ENCODE assay signal across 8 mouse cellular contexts in the genomic region with DNA sequence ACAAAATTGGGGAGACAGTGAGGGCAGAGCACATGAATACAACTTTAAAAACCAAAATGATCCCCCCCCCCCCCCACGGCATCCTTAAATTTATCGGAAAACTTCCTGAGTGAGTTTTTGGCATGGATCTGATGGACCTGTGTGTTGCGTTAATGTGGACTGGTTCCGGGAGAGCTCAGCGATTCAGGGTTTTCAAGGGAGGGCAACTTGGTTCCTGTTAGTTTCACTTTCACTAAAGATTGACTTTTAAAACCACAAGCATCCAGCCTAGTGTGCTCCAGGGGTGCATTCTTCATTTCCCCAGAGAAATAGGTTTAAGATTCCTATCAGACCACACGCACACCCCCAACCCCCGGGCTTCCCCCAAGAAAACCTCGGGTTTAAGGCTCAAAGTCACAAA. TPM values are rescaled to one million over a fixed set of nuclear protein-coding genes. Genes with fewer than 3 reads are reported as not detected.
DNase-seq lines count a peak whose midpoint lies in the region; ATAC-seq lines count a peak whose summit lies in the region.

No protein-coding gene starts in this region.

- H3K4me1 ChIP-seq in kidney, embryonic 16.5 days (ENCODE audit: insufficient read depth, low read length), result peaks cover 11% of the 10 kb centered on the region; the same call in 1 of the 2 replicates
- peaks cover 28% of the 10 kb centered on the region for H3K4me1 ChIP-seq in megakaryocyte, embryonic 14.5 days

- no peaks in the 10 kb centered on the region for H3K9me3 ChIP-seq in kidney, embryonic 16.5 days (ENCODE audit: low read length)
- H3K9me3 ChIP-seq in megakaryocyte, embryonic 14.5 days, result peaks cover 27% of the 10 kb centered on the region

- ATAC-seq in kidney, embryonic 16.5 days (ENCODE audit: low FRiP score, low TSS enrichment), result no peak

- peak overlapping the region; percentile 82 for H3K4me3 ChIP-seq in kidney, embryonic 16.5 days (ENCODE audit: low read length)
- H3K4me3 ChIP-seq in megakaryocyte, embryonic 14.5 days (replicated peaks), result peak overlapping the region; percentile 91

- peak overlapping the region; percentile 86 for H3K4me2 ChIP-seq in kidney, embryonic 16.5 days (replicated peaks; ENCODE audit: low read depth, low read length)

- H3K9ac ChIP-seq in kidney, embryonic 16.5 days (replicated peaks; ENCODE audit: low read length), result peak overlapping the region; percentile 95

- H3K27me3 ChIP-seq in kidney, embryonic 16.5 days (ENCODE audit: insufficient read depth, low read length), result no peaks in the 10 kb centered on the region
- peaks cover 68% of the 10 kb centered on the region for H3K27me3 ChIP-seq in megakaryocyte, embryonic 14.5 days (replicated peaks)

- peak overlapping the region; percentile 94 for H3K27ac ChIP-seq in kidney, embryonic 16.5 days (ENCODE audit: low read length)

- peaks cover 6% of the 10 kb centered on the region; the same call in 1 of the 2 replicates for H3K36me3 ChIP-seq in kidney, embryonic 16.5 days (ENCODE audit: insufficient read depth, low read length)
- H3K36me3 ChIP-seq in megakaryocyte, embryonic 14.5 days (replicated peaks; ENCODE audit: low read length), result no peaks in the 10 kb centered on the region

- WGBS in kidney, embryonic 16.5 days, result 27% methylated on average over 8 of the region's 8 CpGs

- DNase-seq in 416B (ENCODE audit: low read depth), result peak; percentile 84
- peak; percentile 64 for DNase-seq in Muller cell, postnatal 12 days (ENCODE audit: inconsistent ontology term)
- peak; percentile 34 to 62 for DNase-seq in heart, adult 9 months (ENCODE audit: low spot score in 2 of 2)
- no peak for DNase-seq in left cerebral cortex, adult 18-20 months (ENCODE audit: low spot score in 2 of 2)
- no peak for DNase-seq in spleen, postnatal 14 days (ENCODE audit: low spot score in 2 of 2)
- DNase-seq in right cerebral cortex, adult 2 months (ENCODE audit: low spot score in 2 of 2), result no peak

RNA-seq across cellular contexts. Expression of a gene that starts 1.2 kb away (rescaled TPM):
- polyA plus RNA-seq in kidney, embryonic 16.5 days (2015; fragmentation: Nextera tagmentation; extraction: Ambion mirVana), result 11.4 and 12.8 TPM in 2 replicates
- polyA plus RNA-seq in megakaryocyte, embryonic 14.5 days (2012; ENCODE audit: insufficient read depth, low replicate concordance), result not detected in 2 replicates
- total RNA-seq in left cerebral cortex, adult 18-20 months (2021), result 1 to 10 TPM; 5.6 TPM

RNA-seq across cellular contexts. Expression of a gene that starts 1.4 kb away (rescaled TPM):
- polyA plus RNA-seq in kidney, embryonic 16.5 days (2015; fragmentation: Nextera tagmentation; extraction: Ambion mirVana), result 6.0 and 6.3 TPM in 2 replicates
- 0.77 and 2.2 TPM in 2 replicates for polyA plus RNA-seq in megakaryocyte, embryonic 14.5 days (2012; ENCODE audit: insufficient read depth, low replicate concordance)
- total RNA-seq in left cerebral cortex, adult 18-20 months (2021), result 1 to 10 TPM; 5.6 to 7.3 TPM

Comparison
In these comparisons a context has a peak if more than half of its experiments do, and no peak if none do; other contexts are left out.
1. DNase-seq: peak in 416B (single experiment), Muller cell, postnatal 12 days (single experiment) and heart, adult 9 months (2 of 2); none in left cerebral cortex, adult 18-20 months (0 of 2), spleen, postnatal 14 days (0 of 2) and right cerebral cortex, adult 2 months (0 of 2).
2. RNA of a gene that starts 1.2 kb away (polyA plus RNA-seq): 11.4 to 12.8 TPM in kidney, embryonic 16.5 days; not detected in megakaryocyte, embryonic 14.5 days; every median in the first group is over 10 times any median in the second.